Mouse (Mus musculus): Measurements from ENCODE around the gene Rab42. TPM values are rescaled to one million over a fixed set of nuclear protein-coding genes. Genes with fewer than 3 reads are reported as not detected.
A peak's percentile ranks its signal among the peaks of the same experiment; 100 is the strongest.
"Not testable (repeated sequence)": the region's sequence is repeated elsewhere in the genome, so short reads cannot be mapped to it uniquely, and the experiment has no call there.

Rab42 gene
- polyA plus RNA-seq, 1 experiment from 2014 or later: 1.5 TPM

- no peaks in the 10 kb centered on the region for H3K27me3 ChIP-seq
- peak overlapping the region; percentile 93 for H3K9ac ChIP-seq
- peaks cover 45% of the 10 kb centered on the region for H3K36me3 ChIP-seq
- WGBS: 32% methylated on average over 10 of the region's 10 CpGs
- H3K27ac ChIP-seq: peak overlapping the region; percentile 89
- H3K9me3 ChIP-seq (replicated peaks): no peaks in the 10 kb centered on the region
- peaks cover 12% of the 10 kb centered on the region for H3K4me1 ChIP-seq
- H3K4me2 ChIP-seq (replicated peaks): peak overlapping the region; percentile 73
- H3K4me3 ChIP-seq: peak overlapping the region; percentile 74
- 0 out of 2 replicates have a peak, but pooled peaks have one; percentile 39 for ATAC-seq (ENCODE audit: low FRiP score)
Measured at GRCm38 (mm10) chr4:132309849-132310472, 6.8 kb upstream of the Rab42 start.

- Histone ChIP-seq H3K36me3 (peaks cover 45% of the 10 kb centered on the region), H3K9ac (peak overlapping the region; percentile 93), H3K9me3 (replicated peaks) (no peaks in the 10 kb centered on the region), H3K4me3 (peak overlapping the region; percentile 74), H3K27me3 (no peaks in the 10 kb centered on the region), H3K27ac (peak overlapping the region; percentile 89), H3K4me1 (peaks cover 12% of the 10 kb centered on the region), H3K4me2 (replicated peaks) (peak overlapping the region; percentile 73)
- under 1% methylated on average over 15 of the region's 15 CpGs for WGBS
- no peak for ATAC-seq (ENCODE audit: low FRiP score)
Measured at GRCm38 (mm10) chr4:132309140-132309848, 6.1 kb upstream of the Rab42 start.

DNA sequence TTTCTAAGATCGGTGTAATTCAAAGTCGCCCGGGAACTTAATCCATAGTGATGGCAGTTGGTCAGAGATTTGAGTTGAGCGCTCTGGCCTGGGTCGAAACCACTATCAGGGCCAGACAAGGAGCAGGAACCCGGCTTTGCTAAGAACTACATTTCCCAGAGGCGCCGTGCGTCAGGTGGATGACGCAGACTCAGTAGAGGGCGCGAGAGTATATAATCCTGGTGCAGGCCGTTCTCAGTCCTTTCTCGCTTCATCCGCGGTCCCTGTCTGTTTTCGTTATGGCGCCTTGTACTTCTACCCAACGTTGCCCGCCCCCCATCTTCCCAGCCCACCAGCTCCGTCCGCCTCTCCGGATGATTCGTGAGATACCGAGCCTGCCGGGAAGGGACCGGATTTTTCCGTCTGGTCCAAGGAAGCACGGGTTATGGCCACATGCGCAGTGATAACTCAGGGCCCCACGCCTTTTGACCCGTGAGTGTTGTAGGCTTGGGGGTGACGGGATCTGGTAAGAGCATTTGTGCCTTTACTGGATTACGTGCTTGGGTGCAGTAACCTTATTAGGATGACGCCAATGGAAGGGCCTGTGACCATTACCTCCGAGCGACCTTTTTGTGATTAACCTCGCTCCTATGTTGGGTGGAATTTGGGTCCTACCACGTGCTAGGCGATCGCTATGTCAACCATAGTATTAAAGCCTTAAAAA, 5.4 kb upstream of the Rab42 start:
- no peaks in the 10 kb centered on the region for H3K9me3 ChIP-seq (replicated peaks)
- H3K36me3 ChIP-seq: peaks cover 37% of the 10 kb centered on the region
- ATAC-seq (ENCODE audit: low FRiP score): peak; percentile 95
- H3K9ac ChIP-seq: peak overlapping the region; percentile 93
- peak overlapping the region; percentile 74 for H3K4me3 ChIP-seq
- peak overlapping the region; percentile 89 for H3K27ac ChIP-seq
- H3K4me2 ChIP-seq (replicated peaks): peak overlapping the region; percentile 73
- H3K4me1 ChIP-seq: peaks cover 12% of the 10 kb centered on the region
- H3K27me3 ChIP-seq: no peaks in the 10 kb centered on the region
- WGBS: 2% methylated on average over 41 of the region's 41 CpGs

DNA sequence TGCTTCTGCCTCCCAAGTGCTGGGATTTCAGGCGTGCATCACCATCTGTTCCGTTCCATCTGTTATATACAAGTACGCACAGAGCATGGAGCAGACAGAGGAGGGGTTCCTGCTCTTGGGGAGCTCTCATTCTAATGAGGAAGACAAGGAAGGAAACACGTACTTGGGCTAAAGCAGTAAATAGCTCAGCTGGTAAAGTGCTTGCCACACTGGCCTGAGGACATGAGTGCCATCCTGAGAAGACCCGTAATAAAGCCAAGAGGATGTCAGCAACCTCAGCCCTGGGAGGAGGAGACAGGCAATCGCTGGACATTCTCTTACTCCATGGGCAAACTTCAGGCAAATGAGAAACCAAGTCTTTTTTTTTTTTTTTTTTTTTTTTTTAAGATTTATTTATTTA, 2.8 kb upstream of the Rab42 start:
- 73% methylated on average over 6 of the region's 6 CpGs for WGBS
- H3K36me3 ChIP-seq: peaks cover 14% of the 10 kb centered on the region
- no peak overlapping the region for H3K9ac ChIP-seq
- H3K27ac ChIP-seq: no peak overlapping the region
- H3K27me3 ChIP-seq: no peaks in the 10 kb centered on the region
- ATAC-seq (ENCODE audit: low FRiP score): no peak
- H3K4me2 ChIP-seq (replicated peaks): no peak overlapping the region
- H3K9me3 ChIP-seq (replicated peaks): no peaks in the 10 kb centered on the region
- H3K4me1 ChIP-seq: peaks cover 18% of the 10 kb centered on the region
- H3K4me3 ChIP-seq: no peak overlapping the region

- no peaks in the 10 kb centered on the region for H3K9me3 ChIP-seq (replicated peaks)
- H3K4me1 ChIP-seq: peaks cover 15% of the 10 kb centered on the region
- H3K27me3 ChIP-seq: no peaks in the 10 kb centered on the region
- 83% methylated on average over 8 of the region's 8 CpGs for WGBS
- no peak overlapping the region for H3K4me2 ChIP-seq (replicated peaks)
- peaks cover 6% of the 10 kb centered on the region for H3K36me3 ChIP-seq
- no peak overlapping the region for H3K9ac ChIP-seq
- no peak overlapping the region for H3K27ac ChIP-seq
- ATAC-seq (ENCODE audit: low FRiP score): no peak
- H3K4me3 ChIP-seq: no peak overlapping the region
Measured at GRCm38 (mm10) chr4:132305276-132305675, 2.1 kb upstream of the Rab42 start.

DNA sequence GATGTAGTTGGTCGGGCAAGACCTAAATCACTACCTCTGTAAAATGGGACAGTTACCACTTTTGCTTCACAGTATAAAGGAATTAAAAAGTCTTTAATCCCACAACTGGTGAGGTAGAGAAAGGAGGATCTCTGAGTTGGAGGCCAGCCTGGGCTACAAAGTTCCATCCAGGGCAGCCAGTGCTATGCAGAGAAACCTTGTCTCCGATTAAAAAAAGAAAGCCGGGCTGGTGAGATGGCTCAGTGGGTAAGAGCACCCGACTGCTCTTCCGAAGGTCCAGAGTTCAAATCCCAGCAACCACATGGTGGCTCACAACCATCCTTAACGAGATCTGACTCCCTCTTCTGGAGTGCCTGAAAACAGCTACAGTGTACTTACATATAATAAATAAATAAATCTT, 299 bp upstream of the Rab42 start:
- H3K27me3 ChIP-seq; H3K36me3 ChIP-seq; H3K9me3 ChIP-seq (replicated peaks); ATAC-seq (ENCODE audit: low FRiP score); H3K27ac ChIP-seq; H3K4me1 ChIP-seq: not testable (repeated sequence)
- Histone ChIP-seq H3K4me3 (peak overlapping the region; percentile 43), H3K9ac (peak overlapping the region; percentile 56), H3K4me2 (replicated peaks) (peak overlapping the region; percentile 64)
- 49% methylated on average over 6 of the region's 6 CpGs for WGBS

- Histone ChIP-seq H3K4me1 (peaks cover 6% of the 10 kb centered on the region; the same call in 1 of the 2 replicates), H3K4me3 (peak overlapping the region; percentile 43), H3K9me3 (replicated peaks) (no peaks in the 10 kb centered on the region), H3K4me2 (replicated peaks) (peak overlapping the region; percentile 64), H3K27ac (no peak overlapping the region), H3K27me3 (no peaks in the 10 kb centered on the region), H3K9ac (peak overlapping the region; percentile 56; the same call in 1 of the 2 replicates), H3K36me3 (no peaks in the 10 kb centered on the region)
- no peak for ATAC-seq (ENCODE audit: low FRiP score)
- 69% methylated on average over 16 of the region's 16 CpGs for WGBS
Measured at GRCm38 (mm10) chr4:132301965-132302938, 933 bp downstream of the Rab42 start.

GRCm38 (mm10) chr4:132301486-132301885, 1.7 kb downstream of the Rab42 start:
- Histone ChIP-seq H3K4me3 (no peak overlapping the region), H3K27ac (no peak overlapping the region), H3K9ac (no peak overlapping the region), H3K4me2 (replicated peaks) (no peak overlapping the region), H3K4me1 (peaks cover 6% of the 10 kb centered on the region; the same call in 1 of the 2 replicates), H3K36me3 (no peaks in the 10 kb centered on the region), H3K27me3 (no peaks in the 10 kb centered on the region), H3K9me3 (replicated peaks) (no peaks in the 10 kb centered on the region)
- 86% methylated on average over 6 of the region's 6 CpGs for WGBS
- no peak for ATAC-seq (ENCODE audit: low FRiP score)

GRCm38 (mm10) chr4:132299849-132300248, 3.3 kb downstream of the Rab42 start:
- Histone ChIP-seq H3K9ac (no peak overlapping the region), H3K27me3 (no peaks in the 10 kb centered on the region), H3K4me1 (peaks cover 6% of the 10 kb centered on the region; the same call in 1 of the 2 replicates), H3K27ac (no peak overlapping the region), H3K4me2 (replicated peaks) (no peak overlapping the region), H3K36me3 (no peaks in the 10 kb centered on the region), H3K9me3 (replicated peaks) (no peaks in the 10 kb centered on the region), H3K4me3 (no peak overlapping the region)
- no peak for ATAC-seq (ENCODE audit: low FRiP score)
- 93% methylated on average over 1 of the region's 1 CpGs for WGBS

GRCm38 (mm10) chr4:132295696-132296390, 7.3 kb downstream of the Rab42 start:
- no peak for ATAC-seq (ENCODE audit: low FRiP score)
- H3K4me3 ChIP-seq: no peak overlapping the region
- H3K9ac ChIP-seq: no peak overlapping the region
- no peaks in the 10 kb centered on the region for H3K27me3 ChIP-seq
- H3K27ac ChIP-seq: no peak overlapping the region
- 47% methylated on average over 8 of the region's 8 CpGs for WGBS
- no peaks in the 10 kb centered on the region for H3K9me3 ChIP-seq (replicated peaks)
- H3K36me3 ChIP-seq: peaks cover 31% of the 10 kb centered on the region
- no peak overlapping the region for H3K4me2 ChIP-seq (replicated peaks)
- H3K4me1 ChIP-seq: no peaks in the 10 kb centered on the region

- H3K4me2 ChIP-seq (replicated peaks): no peak overlapping the region
- peaks cover 44% of the 10 kb centered on the region for H3K36me3 ChIP-seq
- H3K27me3 ChIP-seq: no peaks in the 10 kb centered on the region
- no peaks in the 10 kb centered on the region for H3K9me3 ChIP-seq (replicated peaks)
- H3K27ac ChIP-seq: no peak overlapping the region
- H3K9ac ChIP-seq: no peak overlapping the region
- H3K4me1 ChIP-seq: no peaks in the 10 kb centered on the region
- WGBS: 90% methylated on average over 7 of the region's 7 CpGs
- no peak overlapping the region for H3K4me3 ChIP-seq
- ATAC-seq (ENCODE audit: low FRiP score): no peak
Measured at GRCm38 (mm10) chr4:132293682-132294240, 9.4 kb downstream of the Rab42 start.
